Mouse (Mus musculus) heart, postnatal 10 days (tissue): ENCODE measurements around the gene Tnfrsf23. TPM values are rescaled to one million over a fixed set of nuclear protein-coding genes. Genes with fewer than 3 reads are reported as not detected.
"Not testable (repeated sequence)": the region's sequence is repeated elsewhere in the genome, so short reads cannot be mapped to it uniquely, and the experiment has no call there.

Experiments
- DNase-seq, 2 experiments: peaks; one replicate each; pipeline ENCODE4 v3.0.0; 2021
- intact Hi-C: fragments of 180-260 bp; cut with DNase I; formaldehyde crosslinking; loops from one replicate; pipeline ENCODE4 v1.15.1; 2025
- total RNA-seq, 2 experiments: library from RNA; stranded (reverse); gene quantifications; 2 replicates each; pipeline ENCODE4 v1.2.3; 2021

The Tnfrsf23 gene
- total RNA-seq, 2 experiments from 2014 or later, result 2.4 to 2.6 TPM

- intact Hi-C loops, DNase-seq: not testable (repeated sequence)
These were observed 519 bp upstream of the Tnfrsf23 start for GRCm38 (mm10) chr7:143686191-143686590.

GRCm38 (mm10) chr7:143684569-143684968, 1.1 kb downstream of the Tnfrsf23 start:
- DNase-seq, intact Hi-C loops: not testable (repeated sequence)

- intact Hi-C loops, result no loop called here
These were observed 4.1 kb downstream of the Tnfrsf23 start for GRCm38 (mm10) chr7:143681566-143681965.

GRCm38 (mm10) chr7:143680836-143681235, 4.8 kb downstream of the Tnfrsf23 start:
- DNase-seq, intact Hi-C loops: not testable (repeated sequence)

More at GRCm38 (mm10) chr7:143681566-143681965, 4.1 kb downstream of the Tnfrsf23 start:
- DNase-seq, result no peak

GRCm38 (mm10) chr7:143679650-143680049, 6.0 kb downstream of the Tnfrsf23 start:
- DNase-seq, intact Hi-C loops: not testable (repeated sequence)

- intact Hi-C loops, result no loop called here
- no peak for DNase-seq
These were observed 19.0 kb downstream of the Tnfrsf23 start for GRCm38 (mm10) chr7:143666427-143667311.

GRCm38 (mm10) chr7:143663470-143663869, 22.2 kb downstream of the Tnfrsf23 start:
- DNase-seq, result no peak
- intact Hi-C loops, result no loop called here

- no peak for DNase-seq
- intact Hi-C loops, result loop anchor here (2.0 kb wide), 1 partner anchor 22 kb away; no protein-coding TSS in a partner anchor
These were observed 24.9 kb downstream of the Tnfrsf23 start for GRCm38 (mm10) chr7:143660797-143661196.

- DNase-seq, intact Hi-C loops: not testable (repeated sequence)
These were observed 35.8 kb downstream of the Tnfrsf23 start for GRCm38 (mm10) chr7:143649769-143650346.

- DNase-seq, result peak; percentile 81 to 86
- intact Hi-C loops, result no loop called here
These were observed 36.5 kb downstream of the Tnfrsf23 start, which contains the start of gene Tnfrsf22 for GRCm38 (mm10) chr7:143649034-143649768. Gene Tnfrsf22 (minus strand): TSS chr7:143649661.

- DNase-seq, result not testable (repeated sequence)
- intact Hi-C loops, result loop anchor here (2.0 kb wide), 1 partner anchor 39 kb away; no protein-coding TSS in a partner anchor
These were observed 41.7 kb downstream of the Tnfrsf23 start for GRCm38 (mm10) chr7:143643949-143644348.

GRCm38 (mm10) chr7:143636674-143637073, 49.0 kb downstream of the Tnfrsf23 start:
- intact Hi-C loops, result no loop called here
- no peak for DNase-seq

GRCm38 (mm10) chr7:143631503-143631902, 54.2 kb downstream of the Tnfrsf23 start:
- no peak for DNase-seq
- intact Hi-C loops, result no loop called here

- intact Hi-C loops, result no loop called here
- no peak for DNase-seq
These were observed 56.2 kb downstream of the Tnfrsf23 start for GRCm38 (mm10) chr7:143629501-143629900.

- intact Hi-C loops, result no loop called here
- no peak for DNase-seq
These were observed 57.1 kb downstream of the Tnfrsf23 start, which contains the start of gene Tnfrsf26 for GRCm38 (mm10) chr7:143628540-143628939. Gene Tnfrsf26 (minus strand): TSS chr7:143628722.

- DNase-seq, result peak; percentile 7 to 20
- intact Hi-C loops, result no loop called here
These were observed 58.0 kb downstream of the Tnfrsf23 start for GRCm38 (mm10) chr7:143627555-143628286.

GRCm38 (mm10) chr7:143626178-143626577, 59.5 kb downstream of the Tnfrsf23 start:
- intact Hi-C loops, result no loop called here
- no peak for DNase-seq

- intact Hi-C loops, result no loop called here
- DNase-seq, result no peak
These were observed 60.5 kb downstream of the Tnfrsf23 start for GRCm38 (mm10) chr7:143625151-143625550.

GRCm38 (mm10) chr7:143624561-143624960, 61.1 kb downstream of the Tnfrsf23 start:
- intact Hi-C loops, result no loop called here
- no peak for DNase-seq

- intact Hi-C loops, result no loop called here
- no peak for DNase-seq
These were observed 64.7 kb downstream of the Tnfrsf23 start for GRCm38 (mm10) chr7:143620951-143621350.
